Mouse (Mus musculus) cortical plate, adult 2 months (tissue): ENCODE results near the gene Zmynd8.

Experiments used
- CTCF ChIP-seq: fragments of 200-500 bp; IDR thresholded peaks from 2 replicates; pipeline ENCODE4 v1.5.1; 2011; ENCODE audit warnings: mild to moderate bottlenecking, control low read depth, low read length; ENCODE audit not compliant: insufficient read depth; ENCODE audit errors: extremely low read depth
- POLR2A ChIP-seq: fragments of 200-500 bp; IDR thresholded peaks from 2 replicates; pipeline ENCODE4 v1.6.1; 2011; ENCODE audit warnings: mild to moderate bottlenecking, low read length, control low read depth; ENCODE audit not compliant: insufficient read depth; ENCODE audit errors: extremely low read depth

DNA sequence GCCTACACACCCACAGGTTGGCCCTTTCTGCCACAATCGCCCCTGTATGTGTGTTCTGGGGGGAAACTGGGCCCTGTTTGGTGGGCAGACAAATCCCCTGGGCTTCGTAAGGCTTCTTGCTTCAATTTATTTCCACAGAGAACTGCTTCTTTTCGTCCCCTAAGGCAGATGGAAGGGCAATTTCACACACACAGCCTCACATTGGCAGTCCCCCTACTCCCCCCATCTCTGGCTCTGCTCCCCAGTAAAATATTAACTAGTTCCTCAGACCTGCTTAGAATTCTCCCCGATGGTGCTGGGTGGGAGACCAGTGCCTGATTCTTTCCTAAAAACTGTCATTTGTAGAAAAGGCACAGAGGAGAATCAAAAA is 12.9 kb downstream of the Zmynd8 start:
- no peak for TF ChIP-seq CTCF
- no peak for TF ChIP-seq POLR2A
